8 mouse cellular contexts compared by ENCODE assay signal in the genomic region with DNA sequence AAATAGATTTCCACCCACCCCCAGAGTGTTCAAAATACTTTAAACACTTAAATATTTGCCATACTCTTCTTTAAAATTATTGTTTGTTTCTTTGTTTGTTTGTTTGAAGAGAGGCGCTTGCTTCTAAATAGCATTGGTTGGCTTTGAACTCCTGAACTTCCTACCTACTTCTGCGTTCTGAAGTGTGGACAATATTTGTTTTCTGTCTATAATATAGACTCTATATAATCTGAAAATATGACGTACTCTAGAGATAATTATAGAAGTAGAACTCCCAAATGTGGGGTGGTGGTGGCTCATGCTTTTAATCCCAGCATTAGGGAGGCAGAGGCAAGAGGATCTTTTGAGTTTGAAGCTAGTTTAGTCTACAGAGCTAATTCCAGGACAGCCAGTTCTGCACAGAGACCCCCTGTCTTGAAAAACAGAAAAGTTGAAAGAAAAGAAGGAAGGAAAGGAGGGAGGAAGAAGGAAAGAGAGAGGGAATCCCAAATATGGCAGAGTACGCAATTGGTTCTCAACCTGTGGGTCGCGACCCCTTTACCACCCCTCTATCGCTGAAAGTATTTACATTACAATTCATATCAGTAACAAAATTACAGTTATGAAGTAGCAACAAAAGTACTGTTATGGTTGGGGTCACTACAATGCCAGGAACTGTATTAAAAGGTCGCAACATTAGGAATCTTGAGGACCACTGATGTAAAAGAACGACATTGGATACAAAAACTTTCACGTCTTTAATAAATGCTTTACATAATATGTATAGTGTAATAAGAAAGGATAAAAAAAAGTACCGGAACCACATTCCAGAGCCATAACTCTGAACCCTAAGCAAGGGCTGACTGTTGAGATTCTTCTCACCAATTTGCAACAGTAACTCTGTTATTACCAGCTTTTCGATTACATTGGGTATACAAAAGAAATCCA. TPM values are rescaled to one million over a fixed set of nuclear protein-coding genes. Genes with fewer than 3 reads are reported as not detected.
DNase-seq lines count a peak whose midpoint lies in the region; ATAC-seq and TF ChIP-seq lines count a peak whose summit lies in the region.

No protein-coding gene starts in this region.

- 30% methylated on average over 12 of the region's 12 CpGs for WGBS in lung, embryonic 15.5 days
- 29% methylated on average over 12 of the region's 12 CpGs for WGBS in embryonic facial prominence, embryonic 14.5 days
- 39% methylated on average over 12 of the region's 12 CpGs for WGBS in intestine, postnatal 0 days
- WGBS in neural tube, embryonic 14.5 days: 41% methylated on average over 12 of the region's 12 CpGs

- peak overlapping the region; percentile 59 for H3K4me2 ChIP-seq in lung, embryonic 15.5 days
- peak overlapping the region; percentile 68 for H3K4me2 ChIP-seq in embryonic facial prominence, embryonic 14.5 days (ENCODE audit: low read depth, low read length)
- H3K4me2 ChIP-seq in intestine, postnatal 0 days (replicated peaks; ENCODE audit: low read depth): peak overlapping the region; percentile 69
- peak overlapping the region; percentile 40 for H3K4me2 ChIP-seq in neural tube, embryonic 14.5 days (ENCODE audit: low read depth, low read length)

- TF ChIP-seq CTCF in intestine, postnatal 0 days (IDR thresholded peaks at IDR 0.05; ENCODE audit: low read depth): no peak

- peaks cover 18% of the 10 kb centered on the region; the same call in 1 of the 2 replicates for H3K4me1 ChIP-seq in lung, embryonic 15.5 days
- peaks cover 5% of the 10 kb centered on the region for H3K4me1 ChIP-seq in embryonic facial prominence, embryonic 14.5 days (ENCODE audit: control insufficient read depth, insufficient read depth, low read length)
- 0 out of 2 replicates have a peak, but pooled peaks cover 3% of the 10 kb centered on the region for H3K4me1 ChIP-seq in intestine, postnatal 0 days (replicated peaks; ENCODE audit: control insufficient read depth, insufficient read depth, low read length)
- H3K4me1 ChIP-seq in neural tube, embryonic 14.5 days (ENCODE audit: control insufficient read depth, insufficient read depth, low read length): peaks cover 12% of the 10 kb centered on the region; the same call in 1 of the 2 replicates

- no peak for DNase-seq in lung, postnatal 10 days
- no peak for DNase-seq in embryonic facial prominence, embryonic 14.5 days (ENCODE audit: low spot score)
- DNase-seq in kidney, adult 8-10 months: no peak
- no peak for DNase-seq in ovary, postnatal 14 days (ENCODE audit: low spot score)
- DNase-seq in thymus, adult 18-20 months: no peak

- peaks cover 11% of the 10 kb centered on the region; the same call in 1 of the 2 replicates for H3K36me3 ChIP-seq in lung, embryonic 15.5 days
- peaks cover 10% of the 10 kb centered on the region for H3K36me3 ChIP-seq in embryonic facial prominence, embryonic 14.5 days (ENCODE audit: control insufficient read depth, insufficient read depth, low read length)
- H3K36me3 ChIP-seq in intestine, postnatal 0 days (ENCODE audit: control insufficient read depth, insufficient read depth): no peaks in the 10 kb centered on the region
- H3K36me3 ChIP-seq in neural tube, embryonic 14.5 days (ENCODE audit: control insufficient read depth, insufficient read depth, low read length): no peaks in the 10 kb centered on the region; the same call in 1 of the 2 replicates

- H3K27ac ChIP-seq in lung, embryonic 15.5 days: peak overlapping the region; percentile 33; the same call in 1 of the 2 replicates
- peak overlapping the region; percentile 100 for H3K27ac ChIP-seq in embryonic facial prominence, embryonic 14.5 days (replicated peaks; ENCODE audit: low read depth, low read length)
- no peak overlapping the region for H3K27ac ChIP-seq in intestine, postnatal 0 days (ENCODE audit: low read depth, low read length)
- no peak overlapping the region for H3K27ac ChIP-seq in neural tube, embryonic 14.5 days (ENCODE audit: low read depth, low read length)

- no peaks in the 10 kb centered on the region for H3K27me3 ChIP-seq in lung, embryonic 15.5 days
- no peaks in the 10 kb centered on the region for H3K27me3 ChIP-seq in embryonic facial prominence, embryonic 14.5 days (replicated peaks; ENCODE audit: control insufficient read depth, insufficient read depth, low read length)
- no peaks in the 10 kb centered on the region for H3K27me3 ChIP-seq in intestine, postnatal 0 days (replicated peaks; ENCODE audit: control insufficient read depth, insufficient read depth, low read length)
- H3K27me3 ChIP-seq in neural tube, embryonic 14.5 days (ENCODE audit: control insufficient read depth, insufficient read depth, low read length): no peaks in the 10 kb centered on the region

- peak overlapping the region; percentile 70 for H3K4me3 ChIP-seq in lung, embryonic 15.5 days
- peak overlapping the region; percentile 87 for H3K4me3 ChIP-seq in embryonic facial prominence, embryonic 14.5 days (ENCODE audit: low read depth, low read length)
- H3K4me3 ChIP-seq in intestine, postnatal 0 days (ENCODE audit: low read depth, low read length): peak overlapping the region; percentile 93
- peak overlapping the region; percentile 77 for H3K4me3 ChIP-seq in neural tube, embryonic 14.5 days (ENCODE audit: low read depth, low read length)

- no peak for ATAC-seq in lung, embryonic 15.5 days (ENCODE audit: borderline replicate concordance, extremely low read depth, low FRiP score, low TSS enrichment)
- ATAC-seq in embryonic facial prominence, embryonic 14.5 days (ENCODE audit: low read depth): no peak
- ATAC-seq in intestine, postnatal 0 days: no peak
- no peak for ATAC-seq in neural tube, embryonic 14.5 days (ENCODE audit: low read depth)

- H3K9me3 ChIP-seq in lung, embryonic 15.5 days: no peaks in the 10 kb centered on the region
- no peaks in the 10 kb centered on the region for H3K9me3 ChIP-seq in embryonic facial prominence, embryonic 14.5 days (ENCODE audit: control insufficient read depth, low read length)
- H3K9me3 ChIP-seq in intestine, postnatal 0 days (ENCODE audit: control insufficient read depth): no peaks in the 10 kb centered on the region
- H3K9me3 ChIP-seq in neural tube, embryonic 14.5 days (ENCODE audit: control insufficient read depth, low read length): no peaks in the 10 kb centered on the region

- peak overlapping the region; percentile 36 for H3K9ac ChIP-seq in lung, embryonic 15.5 days
- H3K9ac ChIP-seq in embryonic facial prominence, embryonic 14.5 days (ENCODE audit: low read depth, low read length): peak overlapping the region; percentile 99
- no peak overlapping the region for H3K9ac ChIP-seq in intestine, postnatal 0 days (ENCODE audit: low read depth, low read length)
- H3K9ac ChIP-seq in neural tube, embryonic 14.5 days (replicated peaks; ENCODE audit: low read depth, low read length): no peak overlapping the region

RNA-seq across cellular contexts. Expression of a gene that starts 1.1 kb away (rescaled TPM):
- polyA plus RNA-seq in lung, embryonic 15.5 days (2015; fragmentation: Nextera tagmentation; extraction: Ambion mirVana): 179 and 191 TPM in 2 replicates
- polyA plus RNA-seq in embryonic facial prominence, embryonic 14.5 days (2014; fragmentation: Nextera tagmentation; extraction: Ambion mirVana): 130 and 160 TPM in 2 replicates
- 33.0 and 35.7 TPM in 2 replicates for polyA plus RNA-seq in intestine, postnatal 0 days (2015; fragmentation: Nextera tagmentation; extraction: Ambion mirVana)
- 364 and 402 TPM in 2 replicates for polyA plus RNA-seq in neural tube, embryonic 14.5 days (2014; fragmentation: Nextera tagmentation; extraction: Ambion mirVana)

RNA-seq across cellular contexts. Expression of a gene that starts 6.0 kb away (rescaled TPM):
- polyA plus RNA-seq in lung, embryonic 15.5 days (2015; fragmentation: Nextera tagmentation; extraction: Ambion mirVana): 80.9 and 82.2 TPM in 2 replicates
- polyA plus RNA-seq in embryonic facial prominence, embryonic 14.5 days (2014; fragmentation: Nextera tagmentation; extraction: Ambion mirVana): 80.5 and 95.2 TPM in 2 replicates
- polyA plus RNA-seq in intestine, postnatal 0 days (2015; fragmentation: Nextera tagmentation; extraction: Ambion mirVana): 37.8 and 41.0 TPM in 2 replicates
- 100 and 110 TPM in 2 replicates for polyA plus RNA-seq in neural tube, embryonic 14.5 days (2014; fragmentation: Nextera tagmentation; extraction: Ambion mirVana)

RNA-seq across cellular contexts. Expression of a gene that starts 23.5 kb away (rescaled TPM):
- polyA plus RNA-seq in lung, embryonic 15.5 days (2015; fragmentation: Nextera tagmentation; extraction: Ambion mirVana): 1.3 TPM in 1 of 2 replicates, not detected in the other
- not detected in 2 replicates for polyA plus RNA-seq in embryonic facial prominence, embryonic 14.5 days (2014; fragmentation: Nextera tagmentation; extraction: Ambion mirVana)
- not detected in 2 replicates for polyA plus RNA-seq in intestine, postnatal 0 days (2015; fragmentation: Nextera tagmentation; extraction: Ambion mirVana)
- polyA plus RNA-seq in neural tube, embryonic 14.5 days (2014; fragmentation: Nextera tagmentation; extraction: Ambion mirVana): 1.9 TPM in 1 of 2 replicates, not detected in the other

RNA-seq across cellular contexts. Expression of a gene that starts 31.8 kb away (rescaled TPM):
- polyA plus RNA-seq in lung, embryonic 15.5 days (2015; fragmentation: Nextera tagmentation; extraction: Ambion mirVana): 556 and 637 TPM in 2 replicates
- polyA plus RNA-seq in embryonic facial prominence, embryonic 14.5 days (2014; fragmentation: Nextera tagmentation; extraction: Ambion mirVana): 561 and 600 TPM in 2 replicates
- 196 and 204 TPM in 2 replicates for polyA plus RNA-seq in intestine, postnatal 0 days (2015; fragmentation: Nextera tagmentation; extraction: Ambion mirVana)
- polyA plus RNA-seq in neural tube, embryonic 14.5 days (2014; fragmentation: Nextera tagmentation; extraction: Ambion mirVana): 341 and 393 TPM in 2 replicates

RNA-seq across cellular contexts. Expression of a gene that starts 35.2 kb away (rescaled TPM):
- 20.9 and 22.1 TPM in 2 replicates for polyA plus RNA-seq in lung, embryonic 15.5 days (2015; fragmentation: Nextera tagmentation; extraction: Ambion mirVana)
- polyA plus RNA-seq in embryonic facial prominence, embryonic 14.5 days (2014; fragmentation: Nextera tagmentation; extraction: Ambion mirVana): 22.7 and 23.9 TPM in 2 replicates
- polyA plus RNA-seq in intestine, postnatal 0 days (2015; fragmentation: Nextera tagmentation; extraction: Ambion mirVana): 12.4 and 12.8 TPM in 2 replicates
- polyA plus RNA-seq in neural tube, embryonic 14.5 days (2014; fragmentation: Nextera tagmentation; extraction: Ambion mirVana): 21.9 and 27.2 TPM in 2 replicates

Comparison
In these comparisons a context has a peak if more than half of its experiments do, and no peak if none do; other contexts are left out.
1. H3K27ac ChIP-seq: peak in lung, embryonic 15.5 days (single experiment) and embryonic facial prominence, embryonic 14.5 days (single experiment); none in intestine, postnatal 0 days (single experiment) and neural tube, embryonic 14.5 days (single experiment).
2. H3K9ac ChIP-seq: peak in lung, embryonic 15.5 days (single experiment) and embryonic facial prominence, embryonic 14.5 days (single experiment); none in intestine, postnatal 0 days (single experiment) and neural tube, embryonic 14.5 days (single experiment).
3. Peak in every context shown above with its lines, with median percentiles within 50 percentile points of each other: H3K4me2 ChIP-seq and H3K4me3 ChIP-seq.